Mouse (Mus musculus) cerebellum, adult 11 months (tissue): Measurements from ENCODE around the gene Epha2.

Experiments used
- DNase-seq: peaks from one replicate; pipeline ENCODE4 v3.0.0; 2022

The Epha2 gene

GRCm38 (mm10) chr4:141334695-141335094 is 33.7 kb downstream of the Epha2 start:
- no peak for DNase-seq

GRCm38 (mm10) chr4:141335263-141335796 is 34.3 kb downstream of the Epha2 start:
- DNase-seq = no peak

DNA sequence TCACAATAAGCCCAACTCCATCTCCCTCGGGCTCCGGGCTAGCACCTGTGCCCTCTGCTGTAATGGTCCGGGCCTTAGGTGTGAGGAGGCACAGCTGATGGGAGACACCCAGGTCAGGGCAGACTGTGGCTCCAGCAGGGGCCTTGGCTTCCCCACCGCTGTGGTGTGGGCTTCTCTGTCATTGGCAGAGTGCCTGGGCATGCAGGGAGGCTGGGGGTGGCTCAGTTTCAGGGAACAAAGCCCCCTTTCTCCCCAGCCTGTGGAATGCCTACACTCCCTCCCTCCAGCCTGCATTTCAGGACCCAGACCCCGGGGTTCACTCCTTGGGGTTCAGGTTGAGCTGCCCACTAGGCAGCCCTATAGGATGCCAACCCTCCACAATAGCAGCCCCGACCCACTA is 35.2 kb downstream of the Epha2 start:
- no peak for DNase-seq

DNA sequence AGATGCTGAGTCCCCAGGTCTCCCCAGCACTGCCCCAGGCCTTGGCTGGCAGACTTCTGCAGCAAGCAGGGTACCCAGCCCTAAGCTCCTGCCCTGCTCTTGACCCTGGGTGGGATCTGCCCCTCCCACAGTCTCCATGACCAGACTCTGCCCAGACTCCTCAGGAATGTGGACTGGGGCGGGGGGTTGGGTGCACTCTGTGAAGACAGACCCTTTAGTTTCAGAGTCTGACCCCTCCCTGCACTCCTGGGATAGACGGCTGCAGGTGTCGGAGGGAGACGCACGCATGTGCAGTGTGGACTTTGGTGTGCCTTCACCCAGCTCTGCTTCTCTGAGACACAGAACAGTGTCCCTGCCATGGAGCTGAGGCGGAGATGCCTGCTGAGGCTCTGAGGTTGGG is 36.9 kb downstream of the Epha2 start:
- no peak for DNase-seq

DNA sequence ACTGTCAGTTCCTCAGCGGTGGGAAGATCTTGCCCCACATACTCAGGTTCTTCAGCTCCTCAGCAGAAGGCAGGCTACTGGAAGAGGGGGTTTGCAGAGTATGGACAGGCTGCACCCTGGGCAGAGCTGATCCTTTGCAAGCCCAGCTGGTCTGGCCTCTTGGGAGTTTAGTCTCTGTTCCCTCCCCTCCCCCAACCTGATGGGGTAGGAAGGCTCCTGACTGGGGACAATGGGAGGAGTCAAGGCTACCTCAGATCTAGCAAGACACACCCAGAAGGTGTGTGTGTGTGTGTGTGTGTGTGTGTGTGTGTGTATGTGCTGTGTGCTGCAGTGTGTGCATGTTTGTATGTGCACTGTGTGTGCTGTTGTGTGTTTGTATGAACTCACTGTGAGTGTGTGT is 37.8 kb downstream of the Epha2 start:
- DNase-seq = no peak

DNA sequence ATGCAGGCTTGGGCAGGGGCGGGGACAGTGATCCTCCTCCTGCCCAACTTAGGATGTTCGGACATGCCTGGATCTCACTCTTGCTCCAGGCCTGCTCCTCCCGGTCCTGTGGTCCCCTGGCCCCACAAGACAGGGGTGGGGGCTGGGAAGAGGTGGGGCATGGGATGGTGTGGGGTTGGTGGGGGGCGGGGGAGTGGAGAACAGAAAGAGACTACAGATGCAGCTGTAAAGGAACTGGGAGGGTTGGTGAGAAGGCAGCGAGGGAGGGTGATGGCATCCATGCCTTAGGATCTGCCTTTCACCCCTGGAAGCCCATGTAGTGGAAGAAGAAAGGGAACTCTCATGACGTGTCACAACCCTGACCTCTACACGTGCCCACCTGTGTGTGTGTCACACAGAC is 40.4 kb downstream of the Epha2 start:
- DNase-seq = no peak

DNA sequence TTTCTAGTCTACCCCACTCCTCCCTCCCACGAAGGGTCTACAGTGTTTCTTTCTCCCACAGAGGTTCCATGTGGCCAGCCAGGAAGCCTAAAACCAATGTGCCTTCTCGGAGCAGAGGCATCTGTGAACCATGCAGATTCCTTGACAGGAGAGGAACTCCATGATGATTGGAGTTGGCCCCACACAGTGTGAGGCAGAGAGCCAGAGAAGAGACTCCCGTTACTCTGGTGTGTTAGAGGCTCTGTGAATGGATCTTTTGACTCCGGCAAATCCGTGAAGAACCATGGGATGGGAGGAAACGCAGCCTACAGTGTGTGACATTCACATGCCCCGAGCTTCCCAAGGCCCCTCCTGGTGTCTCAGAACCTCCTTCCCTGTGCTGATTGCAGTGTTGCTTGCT is 42.5 kb downstream of the Epha2 start:
- DNase-seq = no peak

- DNase-seq = no peak
These were observed 44.2 kb downstream of the Epha2 start for GRCm38 (mm10) chr4:141345219-141345618.

DNA sequence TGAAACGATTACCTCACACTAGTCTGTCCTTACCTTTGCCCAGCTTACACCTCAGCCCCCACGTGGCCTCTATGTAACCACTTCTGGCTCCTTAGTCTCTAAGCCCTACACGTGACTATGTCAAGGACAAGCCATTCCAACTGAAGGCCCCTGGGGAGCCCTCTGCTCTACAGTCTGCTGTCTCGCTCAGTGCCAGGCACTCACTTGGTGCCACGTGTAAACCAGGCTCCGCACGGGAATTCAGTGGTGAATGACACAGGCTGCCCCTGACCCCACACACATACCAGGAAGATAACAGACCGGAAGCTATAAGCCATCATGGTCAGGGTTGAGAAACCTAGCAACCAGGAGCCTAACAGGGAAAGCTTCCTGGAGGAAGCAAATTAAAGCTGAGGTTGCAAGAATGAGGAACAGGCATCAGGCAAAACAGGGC is 46.3 kb downstream of the Epha2 start:
- DNase-seq = no peak

DNA sequence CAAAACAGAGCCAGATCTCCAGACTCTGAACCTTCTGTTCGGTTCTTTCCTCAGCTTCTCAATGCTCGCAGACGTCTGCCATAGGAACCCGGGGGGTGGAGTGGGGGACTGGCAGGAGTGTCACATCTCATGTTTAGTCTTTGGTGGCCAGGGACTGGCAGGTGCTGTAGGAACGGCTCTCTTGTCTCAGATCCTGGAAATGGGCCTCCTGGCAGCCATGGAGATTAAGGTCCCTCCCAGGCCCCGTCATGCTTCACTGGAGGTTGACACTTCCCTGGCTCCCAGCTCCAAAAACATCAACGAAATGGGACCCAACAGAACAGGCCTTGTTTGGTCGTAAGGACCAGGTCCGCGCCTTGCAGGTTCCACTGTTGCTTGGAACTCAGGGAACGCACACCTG is 47.6 kb downstream of the Epha2 start:
- no peak for DNase-seq

GRCm38 (mm10) chr4:141350015-141350414 is 49.0 kb downstream of the Epha2 start:
- DNase-seq = no peak

DNA sequence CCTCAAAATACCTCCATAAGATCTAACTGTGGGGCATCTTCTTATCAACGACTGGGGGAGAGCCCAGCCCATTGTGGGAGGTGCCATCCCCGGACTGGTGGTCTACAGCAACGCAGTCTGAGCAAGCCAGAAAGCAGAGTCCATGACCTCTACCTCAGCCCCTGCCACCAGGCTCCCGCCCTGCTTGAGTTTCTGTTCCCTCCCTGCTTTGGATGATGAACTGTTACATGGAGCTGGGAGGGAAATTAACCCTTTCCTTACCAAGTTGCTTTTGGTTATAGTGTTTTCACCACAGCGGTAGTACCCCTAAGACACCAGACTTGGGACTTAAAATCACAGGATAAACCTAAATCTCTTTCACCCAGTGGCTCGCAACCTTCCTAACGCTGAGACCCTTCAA is 50.9 kb downstream of the Epha2 start:
- no peak for DNase-seq

DNA sequence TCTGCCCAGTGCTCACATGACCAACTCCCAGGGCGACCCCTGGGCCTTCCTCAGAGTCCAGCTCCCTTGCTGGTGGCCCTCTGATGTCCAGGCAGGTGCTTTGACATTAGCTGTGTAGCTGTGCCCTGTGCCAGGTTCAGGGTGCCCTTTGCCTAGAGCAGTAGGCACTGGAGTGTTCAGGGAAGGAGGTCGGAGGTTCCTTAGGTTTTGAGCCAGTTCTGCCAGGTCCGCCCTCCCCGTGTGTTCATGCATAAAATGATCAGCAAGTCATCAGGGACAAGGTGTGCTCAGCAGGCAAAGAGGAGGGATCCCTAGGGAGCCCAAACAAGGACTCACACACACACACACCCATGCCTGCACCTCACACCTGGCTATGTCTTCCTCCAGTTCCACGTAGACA is 51.9 kb downstream of the Epha2 start:
- no peak for DNase-seq

DNA sequence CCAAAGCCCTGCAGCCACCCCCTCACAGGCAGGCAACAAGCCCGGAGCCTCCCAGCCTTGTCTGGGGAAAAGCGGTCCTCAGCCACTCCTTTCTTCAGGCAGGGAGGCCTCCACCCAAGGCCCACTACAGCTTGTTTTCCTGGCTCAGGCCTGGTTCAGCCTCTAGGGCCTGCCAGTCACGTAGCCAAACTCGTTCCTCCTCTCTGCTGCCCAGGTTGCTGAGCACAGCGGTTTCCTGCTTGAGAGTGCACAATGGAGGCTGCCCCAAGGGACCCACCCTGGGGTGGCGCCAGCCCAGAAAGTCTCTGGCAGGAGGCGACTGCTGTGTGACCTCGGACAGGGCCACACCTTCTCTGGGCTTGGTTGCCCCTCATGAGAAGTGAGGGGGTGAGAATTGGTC is 52.8 kb downstream of the Epha2 start:
- no peak for DNase-seq

GRCm38 (mm10) chr4:141357811-141358210 is 56.8 kb downstream of the Epha2 start:
- no peak for DNase-seq

- no peak for DNase-seq
These were observed 58.2 kb downstream of the Epha2 start for GRCm38 (mm10) chr4:141359222-141359621.

- no peak for DNase-seq
These were observed 59.8 kb downstream of the Epha2 start for GRCm38 (mm10) chr4:141360846-141361245.

GRCm38 (mm10) chr4:141362937-141363548 is 62.0 kb downstream of the Epha2 start:
- DNase-seq = peak; percentile 60

GRCm38 (mm10) chr4:141365126-141365525 is 64.1 kb downstream of the Epha2 start:
- no peak for DNase-seq

DNA sequence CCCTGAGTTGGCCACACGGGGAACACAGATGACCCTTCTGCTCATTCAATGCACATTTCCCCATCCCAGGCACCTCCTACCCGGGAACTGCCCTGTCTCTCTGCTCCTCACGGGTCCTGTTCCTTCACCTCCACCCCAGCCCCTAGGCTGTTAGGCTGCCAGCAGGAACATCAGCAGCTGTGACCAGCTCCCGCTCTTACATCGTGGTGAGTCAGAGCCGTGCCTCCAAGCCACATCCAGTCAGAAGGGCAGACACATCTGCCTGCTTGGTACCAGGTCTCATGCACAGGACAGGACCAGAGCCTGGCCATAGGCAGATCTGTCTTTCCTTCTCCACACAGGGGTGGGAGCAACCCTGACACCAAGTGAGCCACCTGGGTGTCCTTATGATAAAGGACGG is 64.8 kb downstream of the Epha2 start:
- DNase-seq = no peak

- no peak for DNase-seq
These were observed 67.2 kb downstream of the Epha2 start, which contains the start of gene Fam131c for GRCm38 (mm10) chr4:141367997-141368791. Gene Fam131c (plus strand): TSS chr4:141368220.

- DNase-seq = no peak
These were observed 71.4 kb downstream of the Epha2 start for GRCm38 (mm10) chr4:141372426-141372825.
